Mouse (Mus musculus) megakaryocyte, adult 5-6 weeks (primary cell): Measurements from ENCODE around the gene AI413582. TPM values are rescaled to one million over a fixed set of nuclear protein-coding genes. Genes with fewer than 3 reads are reported as not detected.

ENCODE experiments used
- ATAC-seq: 2 replicates; pipeline ENCODE4 v1.8.0; 2016; ENCODE audit warnings: mild to moderate bottlenecking, inconsistent platforms; ENCODE audit not compliant: poor library complexity, severe bottlenecking
- total RNA-seq, 2 experiments: library from RNA; stranded (forward) in 1 of 2; stranded (reverse) in 1 of 2; fragments of 153-499, 151-499 nt in 1 of 2; fragments of 221-1000, 200-1000 nt in 1 of 2; gene quantifications; 2 replicates each; pipeline versions ENCODE4 v1.2.3 to v1.2.4; 2015 to 2017

Gene AI413582
- total RNA-seq, 2 experiments from 2014 or later: 55.4 to 63.8 TPM

- ATAC-seq: no peak
Measured at GRCm38 (mm10) chr17:27580392-27581068, 15.0 kb upstream of the AI413582 start.

DNA sequence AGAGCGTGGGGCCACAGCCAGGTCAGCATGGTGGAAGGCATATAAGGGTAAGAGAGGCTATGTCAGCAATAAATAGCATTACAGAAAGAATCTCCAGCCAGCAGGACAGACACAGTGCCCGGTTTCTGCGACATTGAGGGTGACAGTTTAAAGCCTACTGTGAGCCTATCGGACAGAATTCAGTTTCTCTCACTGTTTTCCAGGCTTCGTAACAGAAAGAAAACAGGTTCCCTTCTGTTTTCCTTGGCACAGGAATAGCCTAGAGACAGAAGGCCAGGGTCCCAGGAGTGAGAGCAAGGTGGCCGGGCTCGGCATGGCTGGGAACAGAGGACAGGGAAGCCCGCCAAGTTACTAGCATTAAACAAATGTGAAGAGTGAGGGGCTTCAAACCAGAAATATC lies 14.3 kb upstream of the AI413582 start:
- ATAC-seq: no peak

DNA sequence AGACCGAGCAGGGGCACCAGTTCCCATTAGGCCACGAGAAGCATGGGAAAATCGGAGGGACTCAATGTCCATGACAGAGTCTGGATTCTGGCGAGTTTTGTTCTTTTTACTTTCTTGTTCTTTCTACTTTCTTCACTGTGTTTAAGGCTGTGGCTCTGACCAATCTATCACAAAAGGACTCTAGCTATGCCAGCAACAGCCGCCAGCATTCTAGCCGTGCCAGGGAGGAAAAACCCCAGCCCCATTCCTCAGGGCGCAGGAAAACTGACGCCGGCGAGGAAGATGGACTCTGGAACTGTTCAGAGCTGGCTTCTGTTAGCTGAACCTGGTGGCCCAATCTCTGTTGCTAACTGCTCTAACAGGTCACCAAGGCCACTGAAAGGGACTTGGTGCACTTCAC lies 12.9 kb upstream of the AI413582 start:
- no peak for ATAC-seq

GRCm38 (mm10) chr17:27577468-27577867 lies 11.9 kb upstream of the AI413582 start:
- no peak for ATAC-seq

- peak; percentile 62 for ATAC-seq
Measured at GRCm38 (mm10) chr17:27576056-27576455, 10.5 kb upstream of the AI413582 start.

GRCm38 (mm10) chr17:27575116-27575776 lies 9.7 kb upstream of the AI413582 start:
- ATAC-seq: no peak

DNA sequence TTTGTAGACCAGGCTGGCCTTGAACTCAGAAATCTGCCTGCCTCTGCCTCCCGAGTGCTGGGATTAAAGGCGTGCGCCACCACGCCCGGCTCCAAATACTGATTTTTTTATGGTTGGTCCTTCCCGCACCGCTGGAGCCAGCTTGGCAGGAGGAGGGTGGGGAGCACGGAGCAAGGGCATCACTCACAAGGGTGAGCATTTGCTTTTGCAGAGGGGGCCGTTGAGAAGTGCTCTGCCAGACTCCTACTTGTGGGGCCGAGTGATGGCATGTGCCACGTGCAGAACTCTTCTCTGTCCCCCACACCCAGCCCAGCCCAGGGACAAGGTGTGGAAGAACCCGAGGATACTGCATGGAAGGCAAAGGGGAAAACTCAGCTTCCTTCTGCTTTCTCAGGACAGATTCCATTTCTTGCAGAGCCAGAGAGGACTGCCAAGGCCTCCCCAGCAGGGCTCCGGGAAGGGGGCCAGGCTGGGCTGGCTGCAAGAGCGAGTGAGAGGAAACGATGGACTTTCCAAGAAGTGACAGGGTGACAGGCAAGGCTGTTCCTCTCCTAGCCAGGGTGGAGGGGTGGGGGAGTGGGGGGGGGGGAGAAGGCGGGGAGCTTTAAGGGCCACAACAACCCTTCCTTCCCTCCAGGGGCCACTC lies 9.0 kb upstream of the AI413582 start:
- ATAC-seq: no peak

GRCm38 (mm10) chr17:27573772-27574320 lies 8.3 kb upstream of the AI413582 start:
- ATAC-seq: no peak

DNA sequence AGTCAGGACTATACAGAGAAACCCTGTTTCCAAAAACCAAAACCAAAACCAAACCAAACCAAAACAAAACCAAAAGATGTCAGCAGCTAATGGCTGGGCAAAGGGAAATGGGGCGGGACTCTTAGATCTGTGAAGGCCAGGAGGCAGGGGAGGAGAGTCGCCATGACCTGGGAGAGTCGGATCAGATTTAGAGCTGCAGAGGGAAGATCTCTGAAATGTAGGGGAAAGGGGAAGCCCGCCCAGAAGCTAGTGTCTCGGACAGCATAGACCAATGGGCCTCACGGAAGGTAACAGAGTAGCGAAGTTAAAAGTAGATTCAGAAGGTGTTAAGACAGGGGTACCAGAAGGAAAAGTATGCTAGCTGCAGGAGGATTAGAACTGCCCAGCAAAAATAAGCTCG lies 5.8 kb upstream of the AI413582 start:
- no peak for ATAC-seq

DNA sequence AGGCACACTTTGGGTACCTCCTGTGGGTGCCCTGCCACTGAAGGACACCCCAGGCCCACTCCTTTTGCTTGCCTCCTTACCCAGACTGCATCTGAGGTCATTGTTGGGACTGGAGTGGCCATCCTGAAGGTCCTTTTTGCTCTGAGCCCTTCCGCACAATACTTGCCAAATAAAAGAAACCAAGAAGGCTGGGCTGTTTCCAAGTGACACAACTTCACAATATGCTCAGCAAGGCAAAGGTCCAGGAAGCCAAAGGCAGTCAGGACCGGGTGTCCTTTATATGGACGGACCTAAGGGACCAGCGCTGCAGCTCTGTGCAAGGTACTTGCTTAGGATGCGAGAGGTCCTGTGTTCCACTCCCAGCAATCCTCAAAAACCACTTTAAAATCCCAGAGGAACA lies 2.7 kb upstream of the AI413582 start:
- ATAC-seq: no peak

DNA sequence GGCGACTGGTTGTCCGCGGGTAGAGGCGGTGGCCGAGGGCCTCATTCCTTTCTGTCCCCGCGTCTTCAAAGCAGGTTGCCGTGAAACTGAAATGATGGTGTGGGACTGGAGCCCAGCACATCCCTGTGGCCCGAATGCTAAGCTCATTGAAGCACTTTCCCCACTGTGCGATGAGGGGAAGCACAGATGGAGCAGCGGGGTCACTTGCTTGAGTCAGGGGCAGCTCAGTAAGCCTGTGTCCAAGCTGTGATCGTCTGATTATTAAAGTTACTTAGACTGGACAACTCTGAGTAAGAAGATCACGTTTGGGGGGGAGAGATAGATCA lies 349 bp upstream of the AI413582 start:
- ATAC-seq: no peak

- no peak for ATAC-seq
Measured at GRCm38 (mm10) chr17:27564391-27565162, 979 bp downstream of the AI413582 start.

DNA sequence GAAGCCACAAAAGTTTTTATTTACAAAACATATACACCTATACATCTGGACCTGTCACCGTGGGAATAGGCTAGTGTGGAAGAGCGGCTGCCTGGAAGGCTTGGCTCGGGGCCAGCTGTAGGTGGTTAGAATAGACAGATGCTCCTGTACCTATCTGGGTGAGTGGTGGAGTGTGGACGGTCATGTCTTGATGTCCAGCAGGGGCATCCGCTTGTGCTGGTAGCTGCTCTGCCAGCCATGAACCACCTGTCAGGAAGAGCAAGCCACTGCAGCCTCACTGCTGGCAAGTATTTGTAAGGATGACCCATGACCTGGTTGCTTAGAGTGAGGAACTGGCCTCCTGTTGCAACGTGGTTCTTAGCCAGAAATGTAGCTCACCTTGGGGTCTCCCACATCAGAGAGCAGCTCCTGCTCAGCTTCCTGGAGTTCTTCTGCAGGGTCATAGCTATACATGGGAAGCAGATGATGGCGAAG lies 1.7 kb downstream of the AI413582 start:
- ATAC-seq: no peak

DNA sequence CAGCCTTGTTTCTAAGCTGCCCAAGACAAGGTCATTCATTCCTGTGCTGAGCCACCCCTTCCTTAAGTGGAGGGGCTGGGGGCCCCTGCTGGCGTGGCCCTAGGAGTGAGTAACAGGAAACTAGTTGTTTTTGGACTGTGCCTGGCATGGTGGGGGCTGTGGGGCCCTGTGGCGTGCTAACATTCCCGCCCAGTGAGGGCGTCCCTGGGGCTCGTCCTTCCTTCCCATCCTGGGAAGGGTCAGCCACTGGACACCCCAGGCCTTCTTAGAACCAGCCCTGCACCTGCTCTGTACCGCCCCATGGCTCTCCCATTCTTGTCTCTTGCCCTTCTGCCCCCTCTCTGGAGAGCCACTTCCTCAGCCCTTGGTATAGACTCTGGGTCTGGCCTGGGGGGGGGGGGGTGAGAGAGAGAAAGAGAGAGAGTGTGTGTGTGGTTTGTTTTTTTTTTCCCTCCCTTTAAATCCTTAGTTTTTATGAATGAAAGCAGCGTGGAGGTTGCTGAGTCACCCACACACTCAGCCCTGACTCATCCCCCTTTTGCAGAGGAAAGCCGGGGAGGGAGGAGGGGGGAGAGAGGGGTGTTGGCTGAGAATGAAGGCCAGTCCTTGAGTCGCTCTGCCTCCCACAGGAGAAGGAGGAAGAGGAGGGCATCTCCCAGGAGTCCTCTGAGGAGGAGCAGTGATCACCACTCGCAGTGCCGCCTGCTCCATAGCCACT lies 3.6 kb downstream of the AI413582 start:
- no peak for ATAC-seq

DNA sequence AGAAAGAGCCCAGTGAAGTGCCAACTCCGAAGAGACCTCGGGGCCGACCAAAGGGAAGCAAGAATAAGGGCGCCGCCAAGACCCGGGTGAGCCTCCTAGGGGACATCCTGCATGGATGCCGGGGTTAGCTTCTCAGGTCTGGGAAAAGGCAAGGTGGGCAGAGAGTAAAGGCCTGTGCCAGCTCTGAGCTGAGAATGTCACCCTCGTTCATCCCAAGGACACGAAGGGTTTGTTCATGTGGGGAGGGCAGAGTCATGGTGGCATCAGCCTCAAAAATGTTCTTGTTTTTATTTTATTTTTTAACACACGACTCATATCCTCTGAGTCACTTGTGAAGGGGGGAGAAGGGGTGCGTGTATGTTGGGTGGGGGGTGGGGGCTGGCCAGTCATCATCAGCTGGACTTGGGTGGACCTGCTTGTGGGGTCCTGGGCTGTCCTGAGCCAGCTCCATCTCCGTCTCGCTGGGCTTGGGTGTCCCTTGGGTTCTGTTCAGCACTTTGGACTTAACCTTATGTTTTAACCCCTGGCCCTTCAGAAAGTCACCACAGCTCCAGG lies 4.6 kb downstream of the AI413582 start:
- ATAC-seq: no peak

GRCm38 (mm10) chr17:27559596-27559995 lies 6.0 kb downstream of the AI413582 start:
- no peak for ATAC-seq

DNA sequence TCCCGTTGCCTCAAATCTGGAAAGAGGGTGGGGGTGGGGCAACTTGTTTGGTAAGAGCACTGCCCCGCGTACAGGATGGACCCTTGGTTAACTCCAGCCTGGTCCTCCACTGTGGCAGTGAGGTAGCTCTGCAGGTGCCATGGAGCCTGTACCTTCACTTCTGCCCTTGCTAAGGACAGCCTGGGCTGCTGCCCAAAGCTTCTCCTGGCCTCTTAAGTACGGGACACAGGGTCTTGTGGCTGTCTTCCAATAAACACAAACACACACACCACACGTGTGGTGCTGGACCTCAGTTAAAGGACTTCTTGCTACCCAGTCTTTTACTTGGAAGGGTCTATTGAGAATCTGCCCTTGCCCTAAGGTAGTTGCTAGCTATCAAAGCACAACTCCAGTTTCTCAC lies 6.7 kb downstream of the AI413582 start:
- no peak for ATAC-seq

DNA sequence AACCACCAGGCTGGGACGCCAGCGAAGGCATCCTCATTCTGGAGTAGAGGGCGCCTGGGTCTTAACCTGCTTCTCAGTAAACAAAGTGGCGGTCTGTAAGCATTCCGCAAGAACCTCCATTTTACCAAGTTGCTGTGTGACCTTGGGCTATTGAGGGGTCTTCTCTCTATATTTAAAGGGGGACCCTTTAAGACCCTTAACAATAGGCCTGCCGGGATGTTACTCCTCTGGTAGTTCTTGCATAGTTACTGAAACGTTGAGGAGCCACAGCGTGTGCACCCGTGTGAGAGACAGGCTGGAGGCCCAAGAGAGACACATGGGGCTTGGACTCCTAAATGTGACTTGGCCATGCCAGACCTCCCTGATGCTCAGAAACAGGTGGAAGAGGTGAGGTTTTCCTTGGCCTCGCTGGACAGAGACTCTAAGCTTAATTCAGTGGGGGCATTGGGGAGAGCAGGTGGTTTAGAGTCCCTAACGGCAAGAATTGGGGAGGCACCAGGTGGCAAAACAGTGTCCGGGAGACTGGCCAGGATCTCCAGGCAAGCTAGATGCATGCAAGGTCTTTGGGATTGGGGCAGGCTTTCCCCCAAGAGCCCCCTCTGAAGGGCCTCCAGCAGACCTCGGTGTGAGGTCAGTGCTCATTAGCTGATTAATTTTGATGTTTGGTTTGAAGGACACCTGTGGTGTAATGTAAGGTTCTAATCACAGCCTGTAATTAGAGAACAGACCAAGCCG lies 7.5 kb downstream of the AI413582 start:
- ATAC-seq: no peak

- ATAC-seq: 0 out of 2 replicates have a peak, but pooled peaks have one; percentile 6
Measured at GRCm38 (mm10) chr17:27557181-27557926, 8.2 kb downstream of the AI413582 start.
